8 mouse cellular contexts compared by ENCODE assay signal in the genomic region with DNA sequence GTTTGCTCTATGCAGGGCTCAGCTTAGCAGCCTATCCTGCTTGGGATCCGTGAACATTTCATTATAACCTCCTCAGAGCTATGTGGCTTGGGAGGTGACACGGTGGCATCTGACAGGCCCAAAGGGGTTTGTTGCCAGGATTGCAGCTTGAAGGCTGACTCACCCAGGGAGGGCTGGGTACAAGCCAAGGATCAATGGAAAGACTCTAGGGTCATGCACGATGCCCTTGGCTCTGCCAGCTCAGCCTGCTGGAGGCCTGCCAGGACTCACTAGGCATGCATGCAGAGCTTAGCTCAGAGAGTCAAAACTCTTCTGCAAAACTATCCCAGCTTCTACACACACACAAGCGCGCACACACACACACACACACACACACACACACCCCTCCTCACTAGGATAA. TPM values are rescaled to one million over a fixed set of nuclear protein-coding genes. Genes with fewer than 3 reads are reported as not detected.
A peak's percentile ranks its signal among the peaks of the same experiment; 100 is the strongest.
DNase-seq lines count a peak whose midpoint lies in the region; ATAC-seq lines count a peak whose summit lies in the region.

No protein-coding gene starts in this region.

- no peaks in the 10 kb centered on the region for H3K27me3 ChIP-seq in limb, embryonic 15.5 days

- no peak for ATAC-seq in limb, embryonic 15.5 days (ENCODE audit: insufficient number of reproducible peaks, low FRiP score, low TSS enrichment, low read depth)
- no peak for ATAC-seq in inflammation-experienced regulatory T-cells, adult 6 months

- H3K36me3 ChIP-seq in limb, embryonic 15.5 days = peaks cover 16% of the 10 kb centered on the region

- no peaks in the 10 kb centered on the region for H3K9me3 ChIP-seq in limb, embryonic 15.5 days

- peaks cover 15% of the 10 kb centered on the region; the same call in 1 of the 2 replicates for H3K4me1 ChIP-seq in limb, embryonic 15.5 days

- WGBS in limb, embryonic 15.5 days = 58% methylated on average over 5 of the region's 5 CpGs

- DNase-seq in 3134 (ENCODE audit: extremely low read depth, insufficient read length, low spot score) = peak; percentile 79
- DNase-seq in MN1 (ENCODE audit: low spot score) = peak; percentile 28
- DNase-seq in cerebellum, postnatal 14 days = peak; percentile 77 to 80
- peak; percentile 60 for DNase-seq in heart, postnatal 25 days (ENCODE audit: low spot score)
- peak; percentile 41 for DNase-seq in right cerebral cortex, postnatal 4 days
- no peak for DNase-seq in natural killer cell, adult 2 months (ENCODE audit: low spot score in 2 of 2)

- H3K4me3 ChIP-seq in limb, embryonic 15.5 days = no peak overlapping the region

- H3K9ac ChIP-seq in limb, embryonic 15.5 days = no peak overlapping the region

- H3K27ac ChIP-seq in limb, embryonic 15.5 days = 0 out of 2 replicates have a peak overlapping the region, but pooled peaks have one; percentile 7

- intact Hi-C loops in heart, postnatal 25 days (cut with DNase I) = loop anchor here (10.0 kb wide), 1 partner anchor 112 kb away; no protein-coding TSS in a partner anchor

- no peak overlapping the region for H3K4me2 ChIP-seq in limb, embryonic 15.5 days

RNA-seq across cellular contexts. Expression of gene Adamts15, which starts 25.5 kb away (rescaled TPM):
- total RNA-seq in heart, postnatal 25 days (2021) = 10 to 100 TPM in 1 of 2 experiments, 1 to 10 TPM in 1; 8.3 to 10.6 TPM
- polyA plus RNA-seq in limb, embryonic 15.5 days (2015; fragmentation: Nextera tagmentation; extraction: Ambion mirVana) = 22.9 and 26.9 TPM in 2 replicates
- not detected for polyA plus RNA-seq in inflammation-experienced regulatory T-cells, adult 6 months (2017; shearing (Covaris generic))

RNA-seq across cellular contexts. Expression of gene Adamts8, which starts 45.6 kb away (rescaled TPM):
- total RNA-seq in heart, postnatal 25 days (2021) = 1 to 10 TPM; 3.7 to 6.0 TPM
- polyA plus RNA-seq in limb, embryonic 15.5 days (2015; fragmentation: Nextera tagmentation; extraction: Ambion mirVana) = 4.6 and 4.8 TPM in 2 replicates
- under 1 TPM; 0.16 to 0.30 (median 0.21) TPM for polyA plus RNA-seq in inflammation-experienced regulatory T-cells, adult 6 months (2017; shearing (Covaris generic))

Comparison
In these comparisons a context has a peak if more than half of its experiments do, and no peak if none do; other contexts are left out.
1. DNase-seq: peak in 3134 (single experiment), MN1 (single experiment), cerebellum, postnatal 14 days (2 of 2), heart, postnatal 25 days (single experiment) and right cerebral cortex, postnatal 4 days (single experiment); none in natural killer cell, adult 2 months (0 of 2).
2. RNA of gene Adamts15, which starts 25.5 kb away (polyA plus RNA-seq): 22.9 to 26.9 TPM in limb, embryonic 15.5 days; not detected in inflammation-experienced regulatory T-cells, adult 6 months; every median in the first group is over 10 times any median in the second.